Mouse (Mus musculus) lung, embryonic 14.5 days (tissue): ENCODE results near the gene Bmp2k. TPM values are rescaled to one million over a fixed set of nuclear protein-coding genes. Genes with fewer than 3 reads are reported as not detected.

Source experiments
- ATAC-seq: fragments of 200-750 bp; cut with Nextera tagmentation; 2 replicates; pipeline ENCODE4 v1.8.0; 2017; ENCODE audit warnings: mild to moderate bottlenecking, moderate TSS enrichment, moderate library complexity; ENCODE audit not compliant: insufficient read depth
- DNase-seq: peaks from one replicate; pipeline ENCODE4 v3.0.0-alpha.2; 2015
- H3K27ac ChIP-seq: fragments of 300-500 bp; sonication (generic); 2 replicates; pipeline ENCODE4 v1.5.1; 2014; ENCODE audit warnings: low read depth, mild to moderate bottlenecking, moderate library complexity
- H3K27me3 ChIP-seq: fragments of 300-500 bp; sonication (generic); 2 replicates; pipeline ENCODE4 v1.6.1; 2014; ENCODE audit warnings: low read length, control low read depth; ENCODE audit not compliant: insufficient read depth
- H3K36me3 ChIP-seq: fragments of 300-500 bp; sonication (generic); 2 replicates; pipeline ENCODE4 v1.6.1; 2014; ENCODE audit warnings: control low read depth; ENCODE audit not compliant: insufficient read depth
- H3K4me1 ChIP-seq: fragments of 300-500 bp; sonication (generic); 2 replicates; pipeline ENCODE4 v1.6.1; 2014; ENCODE audit warnings: antibody characterized with exemption, control low read depth; ENCODE audit not compliant: insufficient read depth
- H3K4me2 ChIP-seq: fragments of 300-500 bp; sonication (generic); 2 replicates; pipeline ENCODE4 v1.6.1; 2014; ENCODE audit warnings: mild to moderate bottlenecking
- H3K4me3 ChIP-seq: fragments of 300-500 bp; sonication (generic); 2 replicates; pipeline ENCODE4 v1.5.1; 2014; ENCODE audit warnings: low read depth, low read length
- H3K9ac ChIP-seq: fragments of 300-500 bp; sonication (generic); 2 replicates; pipeline ENCODE4 v1.6.1; 2014
- H3K9me3 ChIP-seq: fragments of 300-500 bp; sonication (generic); 2 replicates; pipeline ENCODE4 v1.6.1; 2016; ENCODE audit warnings: low read depth, low read length, control low read depth
- CTCF ChIP-seq: IDR thresholded peaks from 2 replicates; pipeline ENCODE4 v1.5.1; 2016; ENCODE audit warnings: antibody characterized with exemption, low read depth
- WGBS: fragments of 180-500 bp; shearing (Covaris S2); extraction: QIAGEN DNeasy Blood & Tissue Kit; methylation state at CpG from one replicate; pipeline ENCODE4 v1.1.7; 2014; 5-methylcytosine and 5-hydroxymethylcytosine counted together
- polyA plus RNA-seq: library from polyadenylated mRNA; unstranded; fragments of >200 nt; fragmentation: Nextera tagmentation; extraction: Ambion mirVana; gene quantifications from 2 replicates; pipeline ENCODE4 v1.2.1, GENCODE M21; 2014

Bmp2k gene
- polyA plus RNA-seq, 1 experiment from 2014 or later = 11.0 TPM

GRCm38 (mm10) chr5:97076167-97076566 lies 78.7 kb downstream of the Bmp2k start:
- no peaks in the 10 kb centered on the region for H3K4me1 ChIP-seq
- no peak overlapping the region for H3K9ac ChIP-seq
- ATAC-seq (no peak), DNase-seq (no peak)
- TF ChIP-seq CTCF = no peak
- no peak overlapping the region for H3K4me3 ChIP-seq
- H3K27ac ChIP-seq = no peak overlapping the region
- WGBS = 87% methylated on average over 5 of the region's 5 CpGs
- H3K4me2 ChIP-seq = no peak overlapping the region
- H3K36me3 ChIP-seq = peaks cover 2% of the 10 kb centered on the region; the same call in 1 of the 2 replicates
- H3K9me3 ChIP-seq = no peaks in the 10 kb centered on the region
- H3K27me3 ChIP-seq = no peaks in the 10 kb centered on the region

- WGBS = 71% methylated on average over 7 of the region's 7 CpGs
- DNase-seq = no peak
- Histone ChIP-seq H3K4me1 (no peaks in the 10 kb centered on the region), H3K27ac (no peak overlapping the region), H3K27me3 (no peaks in the 10 kb centered on the region), H3K9me3 (no peaks in the 10 kb centered on the region), H3K4me2 (no peak overlapping the region), H3K36me3 (peaks cover 2% of the 10 kb centered on the region; the same call in 1 of the 2 replicates), H3K4me3 (no peak overlapping the region), H3K9ac (no peak overlapping the region)
- TF ChIP-seq CTCF = no peak
- ATAC-seq = no peak
Observed at GRCm38 (mm10) chr5:97077676-97078075, 80.2 kb downstream of the Bmp2k start.

DNA sequence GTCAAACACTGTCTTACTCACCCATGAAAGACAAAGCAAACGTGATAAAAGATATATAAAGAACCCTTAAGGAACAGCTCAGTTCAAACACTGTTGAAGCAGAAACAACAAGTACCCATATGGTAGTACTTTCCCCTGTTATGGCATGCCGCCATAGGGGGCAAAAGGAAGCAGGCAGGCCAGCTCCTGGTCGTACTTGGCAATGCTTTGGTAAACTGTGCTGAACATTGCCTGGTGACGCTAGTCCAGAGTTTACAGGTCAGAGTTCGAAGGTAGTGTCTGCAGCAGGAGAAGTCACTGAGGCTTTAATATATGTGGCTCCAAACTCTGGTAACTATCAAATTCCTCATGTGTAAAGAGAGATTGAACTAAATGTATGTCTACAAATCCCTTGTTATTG lies 81.2 kb downstream of the Bmp2k start:
- no peak for TF ChIP-seq CTCF
- Histone ChIP-seq H3K27me3 (no peaks in the 10 kb centered on the region), H3K4me2 (no peak overlapping the region), H3K4me1 (no peaks in the 10 kb centered on the region), H3K9me3 (no peaks in the 10 kb centered on the region), H3K36me3 (peaks cover 2% of the 10 kb centered on the region; the same call in 1 of the 2 replicates), H3K27ac (no peak overlapping the region), H3K4me3 (no peak overlapping the region), H3K9ac (no peak overlapping the region)
- ATAC-seq = no peak
- WGBS = 63% methylated on average over 5 of the region's 5 CpGs
- DNase-seq = no peak

- no peak overlapping the region for H3K4me3 ChIP-seq
- 0 out of 2 replicates have a peak, but pooled peaks have one; percentile 44 for ATAC-seq
- no peaks in the 10 kb centered on the region for H3K4me1 ChIP-seq
- 0 out of 2 replicates have a peak, but pooled peaks cover 3% of the 10 kb centered on the region for H3K36me3 ChIP-seq
- H3K27ac ChIP-seq = no peak overlapping the region
- no peak overlapping the region for H3K9ac ChIP-seq
- TF ChIP-seq CTCF = peak; percentile 48
- no peaks in the 10 kb centered on the region for H3K9me3 ChIP-seq
- DNase-seq = peak; percentile 40
- H3K27me3 ChIP-seq = no peaks in the 10 kb centered on the region
- H3K4me2 ChIP-seq = no peak overlapping the region
- WGBS = 54% methylated on average over 3 of the region's 3 CpGs
Observed at GRCm38 (mm10) chr5:97081481-97081880, 84.0 kb downstream of the Bmp2k start.

- no peak overlapping the region for H3K4me3 ChIP-seq
- no peak overlapping the region for H3K4me2 ChIP-seq
- H3K27me3 ChIP-seq = no peaks in the 10 kb centered on the region
- 79% methylated on average over 6 of the region's 6 CpGs for whole genome bisulfite sequencing
- no peak for DNase-seq
- H3K9me3 ChIP-seq = no peaks in the 10 kb centered on the region
- peaks cover 21% of the 10 kb centered on the region for H3K36me3 ChIP-seq
- H3K4me1 ChIP-seq = no peaks in the 10 kb centered on the region
- ATAC-seq = no peak
- no peak overlapping the region for H3K9ac ChIP-seq
- TF ChIP-seq CTCF = no peak
- no peak overlapping the region for H3K27ac ChIP-seq
Observed at GRCm38 (mm10) chr5:97083701-97084100, 86.2 kb downstream of the Bmp2k start.

DNA sequence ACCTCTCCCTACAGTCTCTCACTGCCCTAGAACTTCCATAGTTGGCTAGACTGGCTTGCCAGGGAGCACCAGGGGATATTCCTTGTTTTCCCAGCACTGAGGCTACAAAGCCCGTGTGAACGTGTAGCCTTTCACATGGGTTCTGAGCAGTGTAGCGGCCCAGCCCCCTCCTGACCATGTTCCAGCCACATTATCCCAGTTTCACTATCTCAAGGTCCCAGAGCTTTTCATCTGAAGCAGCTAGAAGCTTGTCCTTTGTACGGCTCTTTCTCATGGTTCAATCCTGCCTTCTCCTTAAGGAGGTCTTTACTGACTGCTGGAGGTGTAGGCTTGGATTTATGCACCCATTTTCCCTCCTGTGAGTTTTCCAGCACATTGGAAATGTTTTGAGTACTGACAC lies 87.1 kb downstream of the Bmp2k start:
- ATAC-seq (no peak), DNase-seq (no peak)
- WGBS = 86% methylated on average over 4 of the region's 4 CpGs
- no peaks in the 10 kb centered on the region for H3K27me3 ChIP-seq
- H3K4me1 ChIP-seq = no peaks in the 10 kb centered on the region
- peaks cover 24% of the 10 kb centered on the region for H3K36me3 ChIP-seq
- no peak overlapping the region for H3K27ac ChIP-seq
- no peak overlapping the region for H3K4me3 ChIP-seq
- no peaks in the 10 kb centered on the region for H3K9me3 ChIP-seq
- no peak for TF ChIP-seq CTCF
- no peak overlapping the region for H3K4me2 ChIP-seq
- H3K9ac ChIP-seq = no peak overlapping the region

DNA sequence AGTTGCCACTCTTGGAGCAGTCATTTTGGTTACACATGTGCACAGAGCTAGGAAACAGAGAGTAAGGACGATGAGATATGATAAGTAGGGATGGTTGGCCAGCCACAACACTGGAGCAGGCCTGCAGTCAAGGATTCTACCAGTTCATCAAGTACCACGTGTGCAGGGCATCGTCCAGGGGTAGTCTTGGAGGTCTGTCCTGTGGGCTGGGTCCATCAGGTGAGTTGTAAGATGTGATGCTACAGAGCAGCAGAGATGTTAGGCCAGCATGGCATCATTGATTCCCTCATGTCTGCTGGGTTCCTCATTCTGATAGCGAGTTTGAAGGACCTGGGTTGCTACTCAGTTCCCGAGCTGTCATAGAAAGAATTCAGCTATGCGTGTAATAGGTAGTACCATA lies 87.6 kb downstream of the Bmp2k start:
- Histone ChIP-seq H3K9ac (no peak overlapping the region), H3K4me3 (no peak overlapping the region), H3K27ac (no peak overlapping the region), H3K4me1 (no peaks in the 10 kb centered on the region), H3K27me3 (no peaks in the 10 kb centered on the region), H3K4me2 (no peak overlapping the region), H3K36me3 (peaks cover 24% of the 10 kb centered on the region), H3K9me3 (no peaks in the 10 kb centered on the region)
- ATAC-seq = no peak
- no peak for TF ChIP-seq CTCF
- WGBS = 91% methylated on average over 6 of the region's 6 CpGs
- DNase-seq = no peak
